ENCODE assay signal across 19 mouse cellular contexts in the genomic region with DNA sequence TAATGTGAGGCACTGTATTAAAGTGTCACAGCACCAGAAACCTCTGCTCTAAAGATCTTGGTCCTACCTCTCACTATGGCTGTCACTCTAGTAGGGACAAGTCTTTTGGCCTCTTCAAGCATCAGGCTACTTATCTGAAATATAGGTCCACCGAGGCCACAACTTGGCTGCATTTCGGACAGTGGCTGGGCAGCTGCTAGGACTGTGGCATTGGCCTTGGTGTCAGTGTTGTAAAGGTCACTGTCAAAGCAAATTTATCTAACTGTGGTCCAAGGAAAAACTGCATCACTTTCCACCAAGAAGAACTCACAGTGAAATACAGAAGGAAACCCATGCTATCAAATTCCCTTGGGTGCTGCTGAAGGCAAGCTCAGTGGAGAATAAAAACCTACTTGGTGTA.
DNase-seq lines count a peak whose midpoint lies in the region; ATAC-seq and TF ChIP-seq lines count a peak whose summit lies in the region.
"Had no signal": no experiment of that assay in that cellular context is flagged by ENCODE, and none has a peak within 500 bp of the region (broad histone marks: within the 10 kb centered on the region; RNA-seq: fewer than 3 reads in every experiment).

No protein-coding gene starts in this region.

- TF ChIP-seq CTCF in left cerebral cortex, adult 2 months (IDR thresholded peaks at IDR 0.05): no peak

- H3K27ac ChIP-seq in kidney, embryonic 16.5 days (ENCODE audit: low read length): 0 out of 2 replicates have a peak overlapping the region, but pooled peaks have one; percentile 8
- H3K27ac ChIP-seq in left cerebral cortex, adult 2 months: no peak overlapping the region
- H3K27ac ChIP-seq: heart, adult 2 months; heart, embryonic 10.5 days; hindbrain, embryonic 12.5 days; hindbrain, embryonic 15.5 days; intestine, embryonic 15.5 days had no signal

- H3K27me3 ChIP-seq in kidney, embryonic 16.5 days (ENCODE audit: insufficient read depth, low read length): no peaks in the 10 kb centered on the region
- H3K27me3 ChIP-seq: hindbrain, embryonic 12.5 days; hindbrain, embryonic 15.5 days; intestine, embryonic 15.5 days had no signal

- no peak overlapping the region for H3K4me2 ChIP-seq in kidney, embryonic 16.5 days (replicated peaks; ENCODE audit: low read depth, low read length)
- H3K4me2 ChIP-seq: hindbrain, embryonic 12.5 days; hindbrain, embryonic 15.5 days; intestine, embryonic 15.5 days had no signal

- no peak overlapping the region for H3K4me3 ChIP-seq in kidney, embryonic 16.5 days (ENCODE audit: low read length)
- no peak overlapping the region for H3K4me3 ChIP-seq in left cerebral cortex, adult 2 months
- H3K4me3 ChIP-seq: heart, adult 2 months; heart, embryonic 10.5 days; hindbrain, embryonic 12.5 days; hindbrain, embryonic 15.5 days; intestine, embryonic 15.5 days had no signal

- intact Hi-C loops in left cerebral cortex, adult 2 months (cut with DNase I): no loop called here

- WGBS in kidney, embryonic 16.5 days: 62% methylated on average over 2 of the region's 2 CpGs

- no peaks in the 10 kb centered on the region for H3K36me3 ChIP-seq in kidney, embryonic 16.5 days (ENCODE audit: insufficient read depth, low read length)
- H3K36me3 ChIP-seq: heart, embryonic 10.5 days; hindbrain, embryonic 12.5 days; hindbrain, embryonic 15.5 days; intestine, embryonic 15.5 days had no signal

- H3K4me1 ChIP-seq in kidney, embryonic 16.5 days (ENCODE audit: insufficient read depth, low read length): peaks cover 13% of the 10 kb centered on the region
- H3K4me1 ChIP-seq: hindbrain, embryonic 12.5 days; hindbrain, embryonic 15.5 days; intestine, embryonic 15.5 days had no signal

- H3K9me3 ChIP-seq in kidney, embryonic 16.5 days (ENCODE audit: low read length): no peaks in the 10 kb centered on the region
- H3K9me3 ChIP-seq: heart, embryonic 10.5 days; hindbrain, embryonic 12.5 days; hindbrain, embryonic 15.5 days; intestine, embryonic 15.5 days had no signal

- no peak for DNase-seq in kidney, adult 8-10 months
- peak; percentile 79 to 88 for DNase-seq in adrenal gland, adult (ENCODE audit: inconsistent age in 2 of 2, low spot score in 1 of 2)
- peak; percentile 76 for DNase-seq in adrenal gland, adult 8-10 months
- peak; percentile 54 for DNase-seq in adrenal gland, postnatal 25 days
- DNase-seq in left cerebral cortex, adult 2 months (ENCODE audit: extremely low spot score in 1 of 2, low spot score in 2 of 2): no peak
- DNase-seq in right cerebral cortex, postnatal 36 days (ENCODE audit: low spot score in 2 of 2): no peak
- DNase-seq: cerebellum, adult 18-20 months; cerebellum, adult 9-10 months; cerebellum, postnatal 14 days; gastrocnemius, postnatal 25 days; heart, adult 2 months had no signal

- ATAC-seq in kidney, embryonic 16.5 days (ENCODE audit: low FRiP score, low TSS enrichment): no peak
- no peak for ATAC-seq in erythroid progenitor cell, adult 5-6 weeks (replicated peaks; ENCODE audit: low FRiP score, poor library complexity, severe bottlenecking)
- ATAC-seq: CD4-positive, CD25-positive, alpha-beta regulatory T cell, adult 4 months; forebrain, embryonic 14.5 days; intestine, embryonic 15.5 days had no signal

- no peak overlapping the region for H3K9ac ChIP-seq in kidney, embryonic 16.5 days (replicated peaks; ENCODE audit: low read length)
- H3K9ac ChIP-seq: hindbrain, embryonic 12.5 days; hindbrain, embryonic 15.5 days; intestine, embryonic 15.5 days had no signal

Comparison
In these comparisons a context has a peak if more than half of its experiments do, and no peak if none do; other contexts are left out.
1. DNase-seq: peak in adrenal gland, adult (2 of 2), adrenal gland, adult 8-10 months (single experiment) and adrenal gland, postnatal 25 days (single experiment); none in kidney, adult 8-10 months (0 of 2), left cerebral cortex, adult 2 months (0 of 2) and right cerebral cortex, postnatal 36 days (0 of 2).